Mouse (Mus musculus) heart, adult 2 months (tissue): Measurements from ENCODE around the gene Calm4. TPM values are rescaled to one million over a fixed set of nuclear protein-coding genes. Genes with fewer than 3 reads are reported as not detected.
"Not testable (repeated sequence)": the region's sequence is repeated elsewhere in the genome, so short reads cannot be mapped to it uniquely, and the experiment has no call there.

Experiments used
- DNase-seq, 2 experiments: peaks; one replicate each; pipeline ENCODE4 v3.0.0; 2021
- H3K27ac ChIP-seq: fragments of 200-600 bp; 2 replicates; pipeline ENCODE4 v1.8.1; 2022
- H3K27me3 ChIP-seq: fragments of 200-500 bp; 2 replicates; pipeline ENCODE4 v1.6.1; 2012; ENCODE audit warnings: mild to moderate bottlenecking, low read length, inconsistent platforms, mixed read lengths; ENCODE audit not compliant: control insufficient read depth, insufficient read depth
- H3K36me3 ChIP-seq: fragments of 200-500 bp; 2 replicates; pipeline ENCODE4 v1.6.1; 2012; ENCODE audit warnings: low read length, inconsistent platforms; ENCODE audit not compliant: control insufficient read depth, insufficient read depth
- H3K4me1 ChIP-seq: fragments of 200-500 bp; 2 replicates; pipeline ENCODE4 v1.6.1; 2011; ENCODE audit warnings: low read length; ENCODE audit not compliant: control insufficient read depth, insufficient read depth
- H3K4me3 ChIP-seq: fragments of 200-600 bp; 2 replicates; pipeline ENCODE4 v1.8.1; 2022
- H3K79me2 ChIP-seq: fragments of 200-500 bp; replicated peaks from 2 replicates; pipeline ENCODE4 v1.6.1; 2012; ENCODE audit warnings: mild to moderate bottlenecking, inconsistent platforms, low read length, moderate library complexity, mixed read lengths; ENCODE audit not compliant: control insufficient read depth, insufficient read depth
- H3K9ac ChIP-seq: fragments of 200-500 bp; 2 replicates; pipeline ENCODE4 v1.6.1; 2012; ENCODE audit warnings: low read depth, mild to moderate bottlenecking, control low read depth, inconsistent platforms, low read length, mixed read lengths
- CTCF ChIP-seq: fragments of 200-600 bp; IDR thresholded peaks from 2 replicates; pipeline ENCODE4 v1.8.1; 2022; ENCODE audit warnings: antibody characterized with exemption, mild to moderate bottlenecking, moderate library complexity
- EP300 ChIP-seq: fragments of 200-500 bp; IDR thresholded peaks from 2 replicates; pipeline ENCODE4 v1.6.1; 2011; ENCODE audit warnings: low read depth, low read length, control low read depth; ENCODE audit not compliant: insufficient read depth
- POLR2A ChIP-seq: fragments of 200-500 bp; IDR thresholded peaks from 2 replicates; pipeline ENCODE4 v1.6.1; 2011; ENCODE audit warnings: mild to moderate bottlenecking, low read depth, low read length, control low read depth; ENCODE audit not compliant: insufficient read depth
- WGBS: fragments of 180-500 bp; shearing (Covaris S2); methylation state at CpG from one replicate; pipeline ENCODE4 v1.1.7; 2018; 5-methylcytosine and 5-hydroxymethylcytosine counted together
- intact Hi-C: fragments of 180-260 bp; cut with DNase I; formaldehyde crosslinking; loops from one replicate; pipeline ENCODE4 v1.15.1; 2025
- long read RNA-seq: library from polyadenylated mRNA; stranded (forward); transcript quantifications from one replicate; pipeline ENCODE4 v2.0.0, GENCODE M21; 2021
- polyA plus RNA-seq: library from polyadenylated mRNA; depleted of rRNA; stranded (reverse); fragments of >200 nt; gene quantifications from 2 replicates; pipeline ENCODE4 v1.2.3, GENCODE M21; 2012; rRNA removed
- total RNA-seq, 2 experiments: library from RNA; stranded (reverse); gene quantifications; 2 replicates each; pipeline ENCODE4 v1.2.3; 2021

Calm4 gene
- total RNA-seq, result not detected
- polyA plus RNA-seq, result not detected in 2 replicates
- long read RNA-seq, result 0 reads

DNA sequence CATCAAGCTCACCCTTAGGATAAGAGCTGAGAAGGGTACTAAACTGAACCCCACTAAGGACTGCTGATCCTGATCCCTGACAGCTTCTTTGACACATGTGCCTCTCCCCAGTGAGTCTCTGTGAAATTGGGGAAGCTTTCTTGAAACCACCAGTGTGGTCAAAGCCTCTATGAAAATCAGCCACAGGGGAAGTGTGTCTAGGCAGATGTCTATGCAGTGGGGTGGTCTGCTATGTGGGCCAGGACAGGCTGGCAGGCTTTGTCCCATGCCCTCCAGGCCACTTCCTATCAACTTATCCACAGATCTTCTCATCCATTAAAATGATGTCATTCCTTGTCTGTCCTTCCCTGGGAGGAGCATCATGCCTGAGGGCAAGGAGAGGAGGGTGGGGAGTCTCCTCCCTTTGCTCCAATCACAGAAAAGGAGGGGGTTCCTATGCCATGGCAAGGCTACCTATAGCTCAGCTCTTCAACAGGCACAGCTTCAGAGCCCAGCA, at the start of gene Calm4:
Gene Calm4 (plus strand): TSS at position 446 of the 496 bp plus-strand sequence.
- H3K36me3 ChIP-seq, H3K27me3 ChIP-seq, H3K27ac ChIP-seq, H3K4me1 ChIP-seq, H3K79me2 ChIP-seq, DNase-seq, H3K4me3 ChIP-seq, H3K9ac ChIP-seq, intact Hi-C loops: not testable (repeated sequence)

DNA sequence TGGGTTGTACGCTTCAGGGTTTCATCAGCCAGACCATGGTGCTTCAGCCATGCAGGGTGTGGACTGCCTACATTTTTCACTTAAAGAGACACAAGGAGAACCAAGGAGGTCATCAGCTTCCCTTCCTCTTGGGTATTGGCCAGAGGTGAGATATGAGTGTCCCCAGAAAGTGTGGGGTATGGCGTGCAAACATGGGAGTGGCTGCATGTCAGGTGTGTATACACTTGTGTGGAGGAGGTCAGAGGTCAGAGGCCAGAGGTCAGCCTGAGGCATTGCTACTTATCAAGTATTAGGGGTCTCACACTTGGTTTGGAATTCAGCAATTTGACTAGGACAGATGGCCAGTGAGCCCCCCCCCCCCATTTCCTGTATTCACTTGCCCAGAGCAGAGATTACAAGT, 49.0 kb upstream of the Calm4 start:
- intact Hi-C loops, result no loop called here
- Histone ChIP-seq H3K4me3 (no peak overlapping the region), H3K4me1 (no peaks in the 10 kb centered on the region), H3K79me2 (no peaks in the 10 kb centered on the region), H3K27me3 (no peaks in the 10 kb centered on the region), H3K36me3 (no peaks in the 10 kb centered on the region), H3K27ac (no peak overlapping the region), H3K9ac (no peak overlapping the region)
- TF ChIP-seq POLR2A (no peak), EP300 (no peak), CTCF (no peak)
- 94% methylated on average over 2 of the region's 2 CpGs for WGBS
- no peak for DNase-seq

DNA sequence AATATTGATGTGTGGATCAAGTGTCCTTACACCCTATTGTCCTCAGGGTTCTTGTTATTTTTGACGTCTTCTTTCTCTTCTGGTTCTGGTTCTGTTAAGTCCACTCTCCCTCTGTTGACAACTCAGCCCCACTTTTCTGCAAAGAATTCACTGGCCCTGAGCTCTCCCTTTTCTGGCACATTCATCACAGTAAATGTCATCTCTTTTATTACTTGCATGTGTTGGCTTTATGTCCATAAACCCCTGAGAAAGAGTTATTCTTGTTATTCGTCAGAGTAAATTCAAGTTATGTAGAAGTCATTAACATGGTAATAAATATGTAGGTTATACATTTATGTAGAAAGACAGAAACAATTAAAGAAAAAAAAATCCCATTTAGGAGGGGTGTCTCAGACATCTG, 48.0 kb upstream of the Calm4 start:
- H3K27ac ChIP-seq, result no peak overlapping the region
- no peaks in the 10 kb centered on the region for H3K4me1 ChIP-seq
- no peaks in the 10 kb centered on the region for H3K79me2 ChIP-seq
- H3K36me3 ChIP-seq, result no peaks in the 10 kb centered on the region
- no peak overlapping the region for H3K9ac ChIP-seq
- no peak overlapping the region for H3K4me3 ChIP-seq
- H3K27me3 ChIP-seq, result no peaks in the 10 kb centered on the region
- no peak for DNase-seq
- WGBS, result 74% methylated on average over 2 of the region's 2 CpGs
- intact Hi-C loops, result no loop called here
- TF ChIP-seq CTCF, result no peak
- TF ChIP-seq EP300, result no peak

DNA sequence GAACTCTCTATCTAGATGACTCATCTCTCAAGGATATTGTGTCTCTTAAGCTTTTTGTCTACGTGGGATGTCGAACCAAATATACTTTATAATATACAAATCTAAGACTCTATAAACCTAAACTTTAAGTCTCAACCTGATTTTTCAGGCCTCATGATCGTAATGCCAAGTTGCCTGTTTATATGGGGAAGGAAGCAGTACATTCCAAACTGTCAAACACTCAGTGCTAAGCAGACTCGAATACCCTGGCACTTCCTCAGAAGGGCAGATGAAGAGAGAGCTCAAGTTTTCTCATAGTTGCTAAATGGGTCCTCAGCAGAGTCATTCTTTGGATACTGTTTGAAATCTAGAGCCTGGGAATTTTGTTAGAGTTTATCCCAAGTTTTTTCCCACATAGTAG, 40.9 kb upstream of the Calm4 start:
- H3K79me2 ChIP-seq, result no peaks in the 10 kb centered on the region
- H3K27ac ChIP-seq, result no peak overlapping the region
- no peak overlapping the region for H3K4me3 ChIP-seq
- H3K9ac ChIP-seq, result no peak overlapping the region
- intact Hi-C loops, result no loop called here
- no peak for DNase-seq
- no peaks in the 10 kb centered on the region; the same call in 1 of the 2 replicates for H3K4me1 ChIP-seq
- WGBS, result 72% methylated on average over 4 of the region's 4 CpGs
- H3K36me3 ChIP-seq, result no peaks in the 10 kb centered on the region
- no peaks in the 10 kb centered on the region for H3K27me3 ChIP-seq
- no peak for TF ChIP-seq EP300
- TF ChIP-seq POLR2A, result no peak
- TF ChIP-seq CTCF, result no peak

DNA sequence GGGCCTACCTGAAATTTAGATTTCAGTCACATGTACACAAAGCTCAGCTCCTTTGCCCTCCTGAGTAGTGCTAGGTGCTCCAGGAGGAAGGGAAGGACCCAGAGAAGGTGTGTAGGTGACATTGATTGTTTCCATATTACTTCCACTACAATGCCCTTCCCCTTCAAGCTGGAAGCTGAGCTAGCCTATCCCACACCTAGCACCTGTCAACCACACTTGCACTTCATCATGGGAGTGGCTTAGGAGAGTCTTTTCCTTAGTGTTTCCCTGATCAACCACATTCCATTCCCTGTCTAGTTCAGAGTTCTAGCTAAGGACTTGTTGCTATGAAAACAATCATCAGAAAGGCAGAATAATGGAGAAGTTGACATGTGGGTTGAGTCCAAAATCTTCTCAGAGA, 38.8 kb upstream of the Calm4 start:
- Histone ChIP-seq H3K4me3 (no peak overlapping the region), H3K27me3 (no peaks in the 10 kb centered on the region), H3K27ac (no peak overlapping the region), H3K36me3 (no peaks in the 10 kb centered on the region), H3K79me2 (no peaks in the 10 kb centered on the region), H3K4me1 (no peaks in the 10 kb centered on the region; the same call in 1 of the 2 replicates), H3K9ac (no peak overlapping the region)
- intact Hi-C loops, result no loop called here
- TF ChIP-seq POLR2A (no peak), EP300 (no peak), CTCF (no peak)
- no peak for DNase-seq

DNA sequence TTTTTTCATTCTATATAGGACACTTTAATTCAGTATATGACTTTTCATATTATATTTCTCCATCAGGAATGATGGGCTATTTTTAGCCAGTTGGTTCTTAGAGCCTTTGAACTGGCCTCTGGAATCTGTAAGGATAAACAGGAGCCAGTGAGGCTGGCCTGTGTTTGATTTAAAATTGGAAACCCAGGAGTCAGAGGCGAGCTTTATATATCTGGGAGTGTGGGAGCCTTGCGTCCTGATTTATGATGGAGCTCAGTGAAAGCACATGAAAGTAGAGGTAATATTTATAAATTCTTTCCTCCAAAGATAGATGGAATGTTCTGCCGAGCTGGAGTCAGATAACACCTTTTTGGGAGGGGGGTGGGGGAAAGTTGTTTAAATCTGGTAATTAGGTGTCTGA, 38.2 kb upstream of the Calm4 start:
- Histone ChIP-seq H3K79me2 (no peaks in the 10 kb centered on the region), H3K27ac (no peak overlapping the region), H3K4me1 (no peaks in the 10 kb centered on the region; the same call in 1 of the 2 replicates), H3K9ac (no peak overlapping the region), H3K27me3 (no peaks in the 10 kb centered on the region), H3K4me3 (no peak overlapping the region), H3K36me3 (no peaks in the 10 kb centered on the region)
- intact Hi-C loops, result no loop called here
- DNase-seq, result no peak
- TF ChIP-seq EP300, result no peak
- TF ChIP-seq CTCF, result no peak
- TF ChIP-seq POLR2A, result no peak
- 35% methylated on average over 3 of the region's 3 CpGs for WGBS
